Mouse (Mus musculus) gastrocnemius, postnatal 25 days (tissue): ENCODE results near the gene Jade3. TPM values are rescaled to one million over a fixed set of nuclear protein-coding genes. Genes with fewer than 3 reads are reported as not detected.
"Not testable (repeated sequence)": the region's sequence is repeated elsewhere in the genome, so short reads cannot be mapped to it uniquely, and the experiment has no call there.

Source experiments
- DNase-seq: peaks from one replicate; pipeline ENCODE4 v3.0.0; 2022
- long read RNA-seq, 2 experiments: library from polyadenylated mRNA; stranded (forward); transcript quantifications; one replicate each; pipeline ENCODE4 v2.0.0; 2021
- total RNA-seq, 2 experiments: library from RNA; stranded (reverse); gene quantifications; 1 replicate in 1 of 2; 2 replicates in 1 of 2; pipeline ENCODE4 v1.2.3; 2021

Gene Jade3
- under 1 TPM; 0.72 to 0.95 TPM for total RNA-seq
- long read RNA-seq, experiment 1: 0 reads
- long read RNA-seq, experiment 2, partial matches to known transcripts: 0 of 1 reads
- long read RNA-seq, experiment 2, other reads (novel, unspliced or antisense): 1 of 1 reads

DNA sequence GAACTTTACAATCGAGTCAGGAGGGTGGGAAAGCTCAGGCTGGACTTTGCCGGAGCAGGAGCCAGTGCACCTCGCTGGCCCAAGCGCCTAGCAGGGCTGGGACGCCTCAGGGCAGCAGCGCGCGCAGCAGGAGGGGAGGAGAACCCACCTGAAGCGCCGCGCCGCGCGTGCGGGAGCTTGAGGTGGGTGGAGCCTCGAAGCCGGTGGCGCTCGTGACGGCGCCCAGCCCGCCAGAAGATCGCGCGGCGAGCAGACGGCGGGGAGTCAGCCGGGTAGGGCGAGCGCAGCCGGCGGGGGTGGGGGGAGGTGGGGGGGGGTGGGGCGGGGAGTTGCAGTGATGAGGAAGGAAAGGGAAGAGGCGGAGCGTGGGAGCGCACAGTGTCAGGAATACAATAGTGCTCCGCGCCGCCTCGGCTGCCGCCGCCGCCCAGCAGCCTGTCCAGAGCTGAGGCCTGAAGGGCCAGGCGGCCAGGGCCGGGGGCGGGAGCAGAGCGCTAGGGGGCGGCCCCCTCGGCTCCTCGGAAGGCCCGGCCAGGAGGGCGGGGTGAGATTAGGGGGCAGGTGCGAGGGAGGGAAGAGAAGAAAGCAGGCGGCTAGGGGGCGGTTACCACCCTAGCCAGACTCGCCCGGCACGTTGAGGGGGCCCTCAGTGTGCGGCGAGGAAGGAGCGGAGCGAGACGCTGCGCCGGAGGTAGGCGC, at the start of gene Jade3:
Jade3 (plus strand) TSS at position 549 of the 699 bp plus-strand sequence.
- DNase-seq: peak; percentile 81

DNA sequence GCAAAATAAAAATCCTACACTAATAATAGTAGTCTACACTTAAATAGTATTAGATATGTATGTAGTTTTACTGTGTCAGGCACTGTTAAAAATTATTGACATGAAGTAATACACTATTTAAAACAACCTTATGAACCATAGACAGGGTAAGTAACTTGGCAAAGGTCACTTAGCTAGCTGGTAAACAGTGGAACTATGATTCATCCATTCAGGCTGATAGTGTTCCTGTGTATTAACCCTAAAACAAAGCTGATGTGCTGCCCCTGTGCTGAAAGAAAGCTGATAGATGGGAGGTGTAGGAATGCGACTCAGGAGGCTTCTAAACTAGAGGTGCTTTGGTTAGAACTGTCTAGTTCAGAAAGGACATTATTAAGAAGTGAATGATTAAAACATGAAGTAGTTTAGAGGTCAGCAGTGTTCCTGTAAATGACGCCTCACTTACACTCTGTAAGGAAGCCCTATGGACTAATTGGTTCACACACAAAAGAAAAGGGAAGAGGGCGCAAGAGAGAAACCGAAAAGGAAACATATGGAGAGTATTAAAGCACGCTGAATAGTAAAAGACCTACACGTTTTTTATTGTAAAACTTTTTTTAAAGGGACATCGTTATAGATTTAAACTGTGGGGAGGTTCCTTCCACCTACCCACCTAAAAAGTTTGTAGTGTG, 46.0 kb upstream of the Jade3 start:
- no peak for DNase-seq

DNA sequence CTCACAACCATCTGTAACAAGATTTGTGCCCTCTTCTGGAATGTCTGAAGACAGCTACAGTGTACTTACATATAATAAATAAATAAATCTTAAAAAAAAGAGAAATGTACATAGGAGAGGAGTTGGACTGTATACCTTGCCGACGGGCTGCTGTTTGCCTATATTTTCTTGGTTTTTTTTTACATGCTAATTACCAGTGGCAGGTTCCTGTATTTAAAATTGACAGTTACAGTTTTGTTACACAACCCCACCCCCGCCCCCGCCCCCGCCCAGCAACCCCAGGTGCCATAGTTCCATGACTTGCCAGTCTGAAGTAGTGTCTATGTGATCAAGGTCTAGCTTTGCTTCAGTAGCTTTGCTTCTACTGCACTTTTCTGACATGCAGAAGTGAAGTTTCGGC, 43.2 kb upstream of the Jade3 start:
- no peak for DNase-seq

DNA sequence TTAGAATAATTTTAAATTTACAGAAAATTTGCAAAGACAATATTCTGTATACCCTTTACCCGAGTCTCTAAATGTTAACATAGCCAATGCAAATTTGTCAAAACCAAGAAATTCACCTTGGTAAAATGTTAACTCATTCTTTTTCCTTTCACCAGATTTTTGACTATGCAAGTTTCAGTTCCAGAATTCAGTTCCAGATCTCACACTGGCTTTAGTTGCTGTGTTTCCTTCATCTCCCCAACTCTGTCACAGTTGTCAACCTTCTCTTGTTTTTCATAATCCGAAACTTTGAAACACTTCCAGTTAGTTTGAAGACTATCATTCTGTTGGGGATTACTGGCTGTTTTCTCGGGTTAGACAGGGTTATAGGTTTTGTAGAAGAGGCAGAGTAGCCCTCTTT, 38.5 kb upstream of the Jade3 start:
- DNase-seq: no peak

DNA sequence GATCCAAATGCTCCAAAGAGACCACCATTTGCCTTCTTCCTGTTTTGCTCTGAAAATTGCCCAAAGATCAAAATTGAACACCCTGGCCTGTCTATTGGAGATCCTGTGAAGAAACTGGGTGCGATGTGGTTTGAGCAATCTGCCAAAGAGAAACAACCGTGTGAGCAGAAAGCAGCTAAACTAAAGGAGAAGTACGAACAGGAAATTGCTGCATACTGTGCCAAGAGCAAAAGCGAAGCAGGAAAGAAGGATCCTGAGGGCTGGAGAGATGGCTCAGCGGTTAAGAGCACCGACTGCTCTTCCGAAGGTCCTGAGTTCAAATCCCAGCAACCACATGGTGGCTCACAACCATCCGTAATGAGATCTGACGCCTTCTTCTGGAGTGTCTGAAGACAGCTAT, 33.5 kb upstream of the Jade3 start:
- DNase-seq: not testable (repeated sequence)

DNA sequence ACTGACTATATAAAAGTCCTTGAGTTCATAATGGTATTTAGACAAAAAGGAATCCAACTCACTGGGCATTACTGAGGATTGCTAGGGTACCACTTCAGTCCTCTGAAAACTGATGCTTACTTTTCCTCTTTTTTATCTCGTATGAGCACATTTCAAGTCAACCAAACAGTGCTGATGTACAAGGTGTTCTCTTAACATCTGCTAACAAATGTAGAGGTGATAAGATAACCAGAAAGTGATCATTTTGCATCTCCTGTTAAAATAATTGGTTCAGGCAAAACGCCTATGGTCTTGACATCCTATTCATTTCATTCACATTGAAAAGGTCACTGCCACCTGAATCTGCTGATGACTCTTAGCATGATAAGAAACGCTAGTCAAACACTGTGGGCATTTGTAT, 32.5 kb upstream of the Jade3 start:
- no peak for DNase-seq

DNA sequence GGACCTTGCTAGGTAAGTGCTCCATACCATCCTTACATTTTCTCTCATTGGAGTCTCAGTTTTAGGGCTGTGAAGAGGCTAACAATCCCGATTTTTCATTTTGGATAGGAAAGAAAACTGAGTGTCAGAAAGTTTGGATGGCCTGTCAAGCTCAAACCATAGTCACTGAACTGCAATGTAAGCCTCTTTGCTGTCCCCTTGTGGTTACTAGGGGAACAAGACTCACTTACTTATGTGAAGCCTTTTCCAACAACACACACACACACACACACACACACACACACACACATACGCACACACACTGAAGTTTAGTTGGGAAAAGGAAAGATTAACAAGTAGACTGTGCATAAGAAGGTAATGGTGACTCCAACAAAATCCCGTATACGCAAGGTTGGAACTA, 21.4 kb upstream of the Jade3 start:
- DNase-seq: no peak

DNA sequence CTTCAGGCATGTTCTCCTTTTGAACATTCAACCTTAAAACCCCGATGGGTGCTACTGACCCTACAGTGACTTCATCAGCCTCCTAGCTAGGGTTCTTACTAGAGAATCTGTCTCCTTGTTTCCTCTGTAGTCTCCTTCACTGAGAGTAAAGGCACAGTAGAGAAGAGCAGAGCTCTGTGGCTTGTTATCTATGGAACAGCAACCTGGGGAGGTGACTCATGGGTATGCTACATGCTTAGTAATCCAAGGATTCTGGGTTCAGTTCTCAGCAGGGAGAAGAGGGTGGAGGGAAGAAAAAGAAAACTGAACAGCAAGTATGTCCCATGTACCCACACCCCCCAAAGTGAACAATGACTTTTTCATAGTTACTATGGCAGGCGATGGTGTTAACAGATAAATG, 18.6 kb upstream of the Jade3 start:
- DNase-seq: no peak

DNA sequence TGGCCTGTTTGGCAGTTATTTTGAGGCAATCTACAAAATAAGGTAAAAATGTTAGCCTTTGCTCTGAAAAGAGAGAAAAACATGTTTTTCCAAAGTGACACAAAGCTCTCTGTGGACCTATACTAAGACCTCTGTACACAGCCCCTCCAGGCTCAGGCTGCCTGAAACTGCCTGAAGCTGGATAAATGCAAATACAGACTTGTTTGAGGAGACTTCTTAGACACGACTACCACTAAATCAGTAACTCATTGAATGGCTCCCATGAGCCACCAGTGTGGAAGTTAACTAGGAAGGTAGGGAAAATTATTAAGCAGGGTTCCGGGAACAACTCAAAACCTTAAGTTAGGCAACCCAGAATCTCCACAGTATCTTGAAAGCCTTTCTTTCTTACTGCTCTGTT, 17.8 kb upstream of the Jade3 start:
- DNase-seq: no peak

DNA sequence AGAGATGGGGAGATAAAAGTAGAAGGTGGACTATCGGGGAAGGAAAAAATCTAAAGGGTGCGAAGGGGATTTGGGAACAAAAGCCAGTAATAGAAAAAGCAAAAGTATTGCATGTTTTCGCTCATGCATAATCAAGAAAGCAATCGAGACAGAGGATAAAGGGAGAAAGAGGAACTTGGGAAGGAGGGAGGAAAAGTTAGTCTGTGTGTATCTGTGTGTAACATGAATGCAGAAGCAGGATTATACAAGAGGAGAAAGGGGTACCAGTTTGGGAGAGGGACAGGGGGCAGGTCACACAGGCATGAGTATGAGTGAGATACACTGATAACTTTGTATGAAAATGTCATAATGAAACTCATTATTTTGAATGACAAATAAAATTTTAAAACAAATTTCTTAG, 14.1 kb upstream of the Jade3 start:
- no peak for DNase-seq

DNA sequence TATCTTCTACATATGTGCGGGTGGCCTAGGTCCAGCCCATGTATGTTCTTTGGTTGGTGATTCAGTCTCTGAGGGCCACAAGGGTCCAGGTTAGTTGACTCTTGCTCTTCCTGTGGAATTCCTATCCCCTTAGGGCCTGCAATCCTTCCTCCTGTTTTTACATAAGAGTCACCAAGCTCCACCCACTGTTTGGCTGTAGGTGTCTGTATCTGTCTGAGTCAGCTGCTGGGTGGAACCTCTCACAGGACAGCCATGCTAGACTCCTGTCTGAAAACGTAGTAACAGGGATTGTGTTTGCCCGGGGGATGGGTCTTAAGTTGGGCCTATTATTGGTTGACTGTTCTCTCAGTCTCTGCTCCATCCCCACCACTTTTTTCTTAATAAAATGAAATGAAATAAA, 13.3 kb upstream of the Jade3 start:
- no peak for DNase-seq

DNA sequence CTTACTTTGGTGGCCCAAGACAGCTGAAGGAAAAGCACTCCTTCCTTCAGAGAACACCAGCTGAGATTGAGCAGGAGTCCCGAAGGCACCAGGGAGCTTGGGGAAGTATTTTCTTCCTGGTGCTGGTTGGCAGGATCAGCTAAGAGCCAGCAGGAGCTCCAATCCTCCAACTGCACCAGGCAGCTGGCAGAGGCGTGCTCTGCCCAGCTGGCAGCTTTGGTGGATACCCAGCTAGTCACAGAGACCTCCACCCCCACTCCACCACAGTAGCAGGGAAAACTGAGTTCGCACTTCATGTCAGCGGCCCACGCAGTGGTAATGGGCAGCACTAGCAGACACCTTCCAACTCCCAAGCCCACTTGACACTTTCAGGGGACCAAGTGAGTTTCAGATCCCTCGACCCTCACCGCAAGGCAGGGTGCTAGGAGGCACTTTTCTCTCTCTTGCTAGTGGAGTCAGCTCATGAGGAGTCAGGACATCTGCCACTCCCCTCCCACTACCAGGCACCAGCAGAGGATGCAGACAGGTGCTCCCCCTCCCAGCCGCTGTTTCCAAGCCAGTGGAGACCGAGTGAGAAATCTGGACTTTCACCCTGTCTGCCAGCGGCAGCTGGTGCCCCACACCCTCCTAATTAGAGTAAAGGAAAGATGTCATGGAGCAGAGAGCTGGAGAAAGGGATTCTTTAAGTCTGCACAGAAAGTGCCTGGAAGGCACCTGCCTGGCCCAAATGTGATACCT, 10.4 kb upstream of the Jade3 start:
- no peak for DNase-seq

DNA sequence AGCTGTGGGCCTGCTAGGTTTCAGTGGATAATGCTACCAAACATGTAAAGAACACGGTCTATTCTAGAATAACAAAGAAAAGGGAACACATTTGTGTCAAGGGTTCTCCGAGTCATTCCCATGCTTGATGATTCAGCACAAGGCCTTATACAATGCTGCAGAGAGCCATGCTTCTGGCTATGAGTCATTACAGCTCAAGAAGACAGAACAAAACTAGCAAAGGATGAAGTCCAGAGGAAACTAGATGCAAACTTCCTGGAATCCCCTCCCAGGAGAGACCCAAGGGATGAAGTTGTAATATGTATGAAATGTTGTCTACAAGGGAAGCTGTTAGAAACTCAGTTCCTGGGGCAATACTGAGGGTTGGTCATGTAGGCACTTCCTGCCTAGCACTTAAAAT, 7.0 kb upstream of the Jade3 start:
- DNase-seq: no peak

DNA sequence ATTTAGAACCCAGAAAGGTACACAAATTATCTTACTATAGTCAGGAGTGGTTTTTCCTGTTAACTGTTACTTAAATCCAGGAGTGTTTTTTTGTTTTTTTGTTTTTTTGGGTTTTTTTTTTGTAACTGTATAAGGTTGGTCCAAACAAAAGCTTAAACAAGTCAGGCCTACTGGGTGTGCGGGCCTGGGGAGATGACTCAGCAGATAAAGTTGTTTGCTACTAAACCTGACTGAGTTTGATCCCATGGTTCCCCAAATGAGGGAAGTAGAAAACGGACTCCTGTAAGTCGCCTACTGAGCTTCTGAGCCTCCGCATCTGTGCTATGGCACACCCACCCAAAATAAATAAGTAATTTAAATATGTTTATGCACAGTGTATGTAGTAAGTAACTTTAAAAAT, 6.0 kb upstream of the Jade3 start:
- DNase-seq: no peak

DNA sequence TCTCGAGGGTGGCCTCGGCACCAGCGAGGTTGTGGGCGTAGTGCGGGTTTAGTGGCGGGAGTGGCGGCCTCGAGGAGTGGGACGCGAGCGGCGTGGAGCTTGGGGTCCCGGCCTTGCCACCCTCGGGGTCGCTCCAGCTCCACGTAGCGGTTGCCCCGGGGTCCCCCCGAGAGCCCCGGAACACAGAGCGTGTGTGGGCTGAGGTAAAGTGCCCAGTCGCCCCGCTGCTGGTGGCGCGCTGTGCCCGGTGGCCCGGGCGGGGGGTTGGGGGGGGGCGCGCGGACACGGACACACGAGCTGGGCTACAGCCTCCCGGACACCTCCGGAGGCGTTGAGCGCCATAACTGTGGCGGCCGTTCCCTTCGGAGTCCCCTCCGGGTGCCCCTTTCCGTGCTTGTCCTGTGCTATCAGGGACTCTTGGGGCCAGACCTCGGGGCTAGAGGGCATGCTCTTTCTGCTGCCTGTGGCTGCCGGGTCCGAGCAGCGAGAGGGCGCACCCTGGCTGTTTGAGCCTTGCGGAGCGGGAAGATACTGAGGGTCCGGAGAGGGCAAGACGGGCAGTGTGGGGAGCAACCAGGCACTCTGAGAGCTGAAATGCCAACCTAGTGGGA, 456 bp downstream of the Jade3 start:
- peak; percentile 20 for DNase-seq

DNA sequence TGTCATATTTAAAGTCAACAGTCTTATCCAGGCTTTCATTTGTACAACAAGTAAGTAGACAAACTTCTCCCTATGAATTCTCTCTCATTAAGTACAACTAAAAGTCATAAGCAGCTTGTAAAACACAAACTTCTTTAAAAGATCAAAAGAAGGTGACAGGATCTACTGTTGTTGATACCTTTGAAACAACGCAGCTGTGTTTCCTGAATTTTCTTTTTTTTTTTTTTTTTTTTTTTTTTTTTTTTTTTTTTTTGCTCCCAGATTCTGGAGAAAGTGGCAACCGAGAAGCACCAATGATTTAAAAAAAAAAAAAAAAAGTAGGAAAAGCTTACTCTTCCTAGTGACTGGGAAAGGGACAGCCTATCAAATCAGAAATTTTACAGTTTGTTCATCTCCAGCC, 57.7 kb downstream of the Jade3 start:
- no peak for DNase-seq

DNA sequence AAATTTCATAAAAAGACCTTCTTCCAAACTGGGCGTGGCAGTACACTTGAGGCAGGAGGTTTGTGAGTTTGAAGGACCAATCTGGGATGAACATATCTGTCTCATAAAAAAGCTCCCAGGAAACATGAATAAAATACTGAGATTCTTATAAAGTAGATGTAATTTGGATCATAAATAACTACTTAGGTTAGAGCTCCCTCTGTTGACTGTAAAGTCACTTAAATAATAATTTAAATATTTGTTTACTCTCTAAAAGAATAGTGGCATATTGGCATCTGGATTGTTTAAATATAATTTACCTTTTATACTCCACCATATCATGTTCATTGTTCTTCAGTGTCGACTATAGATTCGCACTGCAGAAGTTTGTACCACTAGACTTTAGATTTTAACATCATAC, 72.2 kb downstream of the Jade3 start:
- DNase-seq: no peak

DNA sequence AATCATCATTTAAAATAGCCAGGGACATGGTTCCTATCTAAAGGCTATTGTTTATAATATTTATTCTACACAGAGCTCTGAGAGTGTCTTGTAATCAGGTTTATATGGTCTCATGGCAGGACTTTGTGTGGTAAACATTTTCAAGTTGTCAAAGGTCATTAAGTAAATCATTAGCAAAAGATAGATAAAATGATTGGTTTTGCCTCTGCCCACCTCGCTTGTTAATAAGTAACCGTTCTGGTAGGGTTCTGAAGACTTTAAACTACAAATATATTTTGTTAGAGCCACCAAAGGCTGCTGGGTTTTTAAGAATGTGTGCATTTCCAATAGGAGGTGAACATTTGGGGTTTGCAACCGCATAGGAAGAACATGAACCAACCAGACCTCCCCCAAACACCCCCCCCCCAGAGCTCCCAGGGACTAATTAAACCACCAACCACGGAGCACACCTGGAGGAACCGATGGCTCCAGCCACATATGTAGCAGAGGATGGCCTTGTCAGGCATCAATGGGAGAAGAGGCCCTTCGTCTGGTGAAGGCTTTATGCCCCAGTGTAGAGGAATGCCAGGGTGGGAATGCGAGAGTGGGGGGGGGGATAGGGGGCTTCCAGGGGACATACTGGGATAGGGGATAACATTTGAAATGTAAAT, 94.9 kb downstream of the Jade3 start:
- no peak for DNase-seq

DNA sequence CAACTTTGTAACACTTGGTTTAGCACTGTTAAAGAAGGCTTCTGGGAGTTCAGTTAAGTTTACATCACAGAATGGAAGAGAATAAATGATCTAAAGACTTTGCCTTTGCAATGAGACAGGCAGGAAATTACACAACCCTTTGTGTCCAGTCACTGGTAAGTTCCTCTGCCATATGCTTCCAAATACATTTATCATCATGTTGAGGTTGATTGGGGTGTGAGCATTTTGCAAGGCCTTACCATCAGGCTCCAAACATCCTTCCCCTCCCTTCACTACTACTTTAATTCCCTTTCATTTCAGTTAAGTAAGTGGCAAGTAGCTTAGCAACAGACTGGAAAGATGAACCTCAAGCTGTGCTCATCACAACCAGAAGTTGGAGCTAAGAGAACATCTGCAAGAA, 96.1 kb downstream of the Jade3 start:
- DNase-seq: no peak

DNA sequence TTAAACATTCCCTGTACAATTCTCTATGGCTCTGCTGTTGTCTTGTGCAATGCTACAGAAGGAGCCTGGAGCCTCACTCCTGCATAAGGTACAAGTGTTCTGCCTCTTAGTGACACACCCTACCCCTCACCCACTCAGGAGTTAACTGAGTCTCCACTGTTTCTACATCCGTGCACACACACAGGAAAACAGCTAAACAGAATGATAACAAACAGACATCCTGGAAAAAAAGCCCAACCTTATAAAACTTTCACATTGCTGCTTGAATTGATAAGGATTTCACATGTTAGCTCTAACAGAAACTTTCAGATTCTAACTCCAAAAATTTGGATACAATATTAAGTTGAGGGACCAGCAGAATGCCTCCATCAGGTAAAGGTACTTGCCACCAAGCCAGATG, 107.1 kb downstream of the Jade3 start:
- DNase-seq: no peak

DNA sequence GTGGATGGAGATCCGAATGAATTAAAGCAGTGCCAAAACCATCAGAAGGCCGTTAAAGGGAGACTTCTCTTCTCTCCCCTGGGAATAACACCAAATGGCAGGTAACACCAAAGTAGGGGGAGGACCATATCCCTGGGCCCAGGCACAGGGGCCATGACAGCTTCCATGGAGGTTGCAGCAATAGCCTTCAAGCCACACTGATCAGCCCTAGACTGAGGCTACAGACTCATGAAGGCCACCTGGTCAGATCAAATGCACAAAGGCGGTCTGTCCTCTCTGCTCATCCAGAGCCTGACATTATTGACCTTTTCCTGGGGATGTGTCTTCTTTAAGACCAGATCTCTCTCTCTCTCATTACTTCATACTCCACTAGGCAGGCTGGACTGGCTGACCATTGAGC, 118.4 kb downstream of the Jade3 start:
- no peak for DNase-seq

DNA sequence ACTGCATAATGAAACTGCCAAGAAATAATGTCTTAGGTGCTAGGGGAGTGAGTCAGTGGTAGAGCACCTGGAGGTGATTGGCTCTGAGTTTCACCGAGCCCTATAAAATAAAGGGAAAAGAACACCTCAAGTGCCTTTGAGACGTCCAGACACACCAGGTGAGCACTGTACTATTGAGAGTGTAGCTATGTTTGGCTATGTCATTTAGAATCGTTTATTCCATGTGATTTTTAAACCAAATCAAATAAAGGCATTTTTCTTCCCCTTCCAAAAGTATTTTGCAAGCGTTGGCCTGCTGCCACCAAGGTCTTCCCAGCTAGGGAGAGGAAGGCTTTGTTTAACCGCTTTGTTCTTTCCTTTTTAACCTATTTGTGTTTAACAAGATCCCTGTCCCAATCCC, 122.1 kb downstream of the Jade3 start:
- no peak for DNase-seq
